Comparison of ENCODE assay signal across 9 mouse cellular contexts in genomic region chr11:72136231-72136982, GRCm38 (mm10). TPM values are rescaled to one million over a fixed set of nuclear protein-coding genes. Genes with fewer than 3 reads are reported as not detected.
DNase-seq lines count a peak whose midpoint lies in the region; ATAC-seq and TF ChIP-seq lines count a peak whose summit lies in the region.
"Had no signal": no experiment of that assay in that cellular context is flagged by ENCODE, and none has a peak within 500 bp of the region (broad histone marks: within the 10 kb centered on the region; RNA-seq: fewer than 3 reads in every experiment).

No protein-coding gene starts in this region.

- peaks cover 23% of the 10 kb centered on the region for H3K4me1 ChIP-seq in heart, postnatal 0 days (ENCODE audit: control insufficient read depth, insufficient read depth)
- peaks cover 6% of the 10 kb centered on the region; the same call in 1 of the 2 replicates for H3K4me1 ChIP-seq in forebrain, embryonic 11.5 days (replicated peaks; ENCODE audit: control insufficient read depth, insufficient read depth, low read length)
- H3K4me1 ChIP-seq in limb, embryonic 13.5 days: peaks cover 25% of the 10 kb centered on the region
- H3K4me1 ChIP-seq in neural tube, embryonic 12.5 days: peaks cover 17% of the 10 kb centered on the region

- peak overlapping the region; percentile 61 for H3K4me3 ChIP-seq in heart, postnatal 0 days (ENCODE audit: low read depth, low read length)
- H3K4me3 ChIP-seq in forebrain, embryonic 11.5 days (ENCODE audit: low read depth, low read length): no peak overlapping the region
- H3K4me3 ChIP-seq in limb, embryonic 13.5 days: peak overlapping the region; percentile 56
- peak overlapping the region; percentile 70; the same call in 1 of the 2 replicates for H3K4me3 ChIP-seq in neural tube, embryonic 12.5 days

- TF ChIP-seq EP300 in heart, postnatal 0 days (IDR thresholded peaks at IDR 0.05; ENCODE audit: low read depth): no peak

- no peaks in the 10 kb centered on the region for H3K9me3 ChIP-seq in heart, postnatal 0 days (replicated peaks; ENCODE audit: control insufficient read depth, low read length)
- H3K9me3 ChIP-seq in forebrain, embryonic 11.5 days (ENCODE audit: control insufficient read depth, low read length): no peaks in the 10 kb centered on the region
- no peaks in the 10 kb centered on the region for H3K9me3 ChIP-seq in limb, embryonic 13.5 days
- H3K9me3 ChIP-seq in neural tube, embryonic 12.5 days: no peaks in the 10 kb centered on the region

- TF ChIP-seq CTCF in heart, postnatal 0 days (IDR thresholded peaks at IDR 0.05; ENCODE audit: low read depth): no peak

- H3K27me3 ChIP-seq in heart, postnatal 0 days (ENCODE audit: control insufficient read depth, insufficient read depth, low read length): peaks cover 37% of the 10 kb centered on the region
- H3K27me3 ChIP-seq in forebrain, embryonic 11.5 days (ENCODE audit: control insufficient read depth, insufficient read depth, low read length): peaks cover 41% of the 10 kb centered on the region
- H3K27me3 ChIP-seq in limb, embryonic 13.5 days: peaks cover 80% of the 10 kb centered on the region
- peaks cover 61% of the 10 kb centered on the region for H3K27me3 ChIP-seq in neural tube, embryonic 12.5 days (replicated peaks)

- no peak overlapping the region for H3K27ac ChIP-seq in heart, postnatal 0 days (ENCODE audit: low read depth)
- no peak overlapping the region for H3K27ac ChIP-seq in forebrain, embryonic 11.5 days (ENCODE audit: low read depth, low read length)
- H3K27ac ChIP-seq in limb, embryonic 13.5 days: no peak overlapping the region
- H3K27ac ChIP-seq in neural tube, embryonic 12.5 days: no peak overlapping the region
- H3K27ac ChIP-seq: macrophage had no signal

- peak overlapping the region; percentile 95 for H3K4me2 ChIP-seq in heart, postnatal 0 days (ENCODE audit: low read depth, low read length)
- peak overlapping the region; percentile 98; the same call in 1 of the 2 replicates for H3K4me2 ChIP-seq in forebrain, embryonic 11.5 days (ENCODE audit: low read depth, low read length, severe bottlenecking)
- H3K4me2 ChIP-seq in limb, embryonic 13.5 days (replicated peaks): peak overlapping the region; percentile 98
- peak overlapping the region; percentile 99 for H3K4me2 ChIP-seq in neural tube, embryonic 12.5 days (replicated peaks)

- ATAC-seq in heart, postnatal 0 days (ENCODE audit: insufficient read depth, low read depth): no peak
- ATAC-seq in forebrain, embryonic 11.5 days (replicated peaks; ENCODE audit: low FRiP score): no peak
- ATAC-seq in limb, embryonic 13.5 days (ENCODE audit: low FRiP score, low read depth): no peak
- ATAC-seq in neural tube, embryonic 12.5 days (ENCODE audit: low FRiP score, low read depth): no peak

- no peaks in the 10 kb centered on the region for H3K36me3 ChIP-seq in heart, postnatal 0 days (replicated peaks; ENCODE audit: control insufficient read depth, insufficient read depth, low read length)
- no peaks in the 10 kb centered on the region for H3K36me3 ChIP-seq in forebrain, embryonic 11.5 days (ENCODE audit: control insufficient read depth, insufficient read depth, low read length)
- H3K36me3 ChIP-seq in limb, embryonic 13.5 days: no peaks in the 10 kb centered on the region
- no peaks in the 10 kb centered on the region for H3K36me3 ChIP-seq in neural tube, embryonic 12.5 days

- peak overlapping the region; percentile 66; the same call in 1 of the 2 replicates for H3K9ac ChIP-seq in heart, postnatal 0 days (replicated peaks; ENCODE audit: low read depth, low read length)
- no peak overlapping the region for H3K9ac ChIP-seq in forebrain, embryonic 11.5 days (ENCODE audit: low read length)
- no peak overlapping the region; the same call in 1 of the 2 replicates for H3K9ac ChIP-seq in limb, embryonic 13.5 days
- peak overlapping the region; percentile 77; the same call in 1 of the 2 replicates for H3K9ac ChIP-seq in neural tube, embryonic 12.5 days

- WGBS in heart, postnatal 0 days: 63% methylated on average over 11 of the region's 11 CpGs
- 13% methylated on average over 11 of the region's 11 CpGs for WGBS in forebrain, embryonic 11.5 days
- 21% methylated on average over 11 of the region's 11 CpGs for WGBS in limb, embryonic 13.5 days
- WGBS in neural tube, embryonic 12.5 days: 18% methylated on average over 11 of the region's 11 CpGs

- no peak for DNase-seq in heart, postnatal 0 days (ENCODE audit: low spot score)
- no peak for DNase-seq in heart, adult 11 months
- no peak for DNase-seq in forebrain, embryonic 11.5 days (ENCODE audit: low spot score)
- DNase-seq in adrenal gland, postnatal 4 days (ENCODE audit: low spot score in 2 of 2): no peak
- DNase-seq in left cerebral cortex, adult 8-10 months (ENCODE audit: low spot score in 2 of 2): no peak
- DNase-seq in cerebellum, postnatal 4 days (ENCODE audit: low spot score in 2 of 2): no peak

RNA-seq across cellular contexts. Expression of gene Pitpnm3, which starts 0.8 kb away (rescaled TPM):
- total RNA-seq in heart, postnatal 0 days (2014; rRNA removed; ENCODE audit: low replicate concordance): 0.27 and 1.0 TPM in 2 replicates
- 0.29 and 0.38 TPM in 2 replicates for polyA plus RNA-seq in heart, postnatal 0 days (2015; fragmentation: Nextera tagmentation; extraction: Ambion mirVana)
- 0.20 and 0.43 TPM in 2 replicates for polyA plus RNA-seq in forebrain, embryonic 11.5 days (2014; fragmentation: Nextera tagmentation; extraction: Ambion mirVana)
- polyA plus RNA-seq in limb, embryonic 13.5 days (2015; fragmentation: Nextera tagmentation; extraction: Ambion mirVana): 0.08 and 0.14 TPM in 2 replicates
- polyA plus RNA-seq in neural tube, embryonic 12.5 days (2016; fragmentation: Nextera tagmentation; extraction: Ambion mirVana): 0.50 and 0.60 TPM in 2 replicates
- total RNA-seq in adrenal gland, postnatal 4 days (2021): 1 to 10 TPM in 1 of 2 experiments, under 1 TPM in 1; 0.79 to 1.4 TPM
- total RNA-seq in left cerebral cortex, adult 8-10 months (2022): 10 to 100 TPM; 67.0 to 79.6 (median 74.5) TPM
- polyA plus RNA-seq: macrophage had no signal

Comparison
In these comparisons a context has a peak if more than half of its experiments do, and no peak if none do; other contexts are left out.
1. H3K9ac ChIP-seq: peak in heart, postnatal 0 days (single experiment) and neural tube, embryonic 12.5 days (single experiment); none in forebrain, embryonic 11.5 days (single experiment) and limb, embryonic 13.5 days (single experiment).
2. Peak in every context shown above with its lines, with median percentiles within 50 percentile points of each other: H3K4me2 ChIP-seq.